Mouse (Mus musculus) small intestine, adult 2 months (tissue): ENCODE measurements at regions not wholly inside any gene's neighbourhood (a gene's known extent, or its start where the extent isn't known, plus 50 kb on each side); places are given as distances from the start of the nearest gene placed in this dataset.

ENCODE experiments used
- H3K27ac ChIP-seq: fragments of 200-500 bp; 2 replicates; pipeline ENCODE4 v1.5.1; 2012; ENCODE audit warnings: low read depth, low read length, control low read depth, inconsistent platforms; ENCODE audit not compliant: insufficient read depth
- H3K27me3 ChIP-seq: fragments of 200-500 bp; 2 replicates; pipeline ENCODE4 v1.6.1; 2012; ENCODE audit warnings: mild to moderate bottlenecking, moderate library complexity, low read length, inconsistent platforms; ENCODE audit not compliant: control insufficient read depth, insufficient read depth
- H3K36me3 ChIP-seq: fragments of 200-500 bp; 2 replicates; pipeline ENCODE4 v1.6.1; 2012; ENCODE audit warnings: mild to moderate bottlenecking, low read length, control low read depth, inconsistent platforms; ENCODE audit not compliant: control insufficient read depth, insufficient read depth
- H3K4me1 ChIP-seq: fragments of 200-500 bp; 2 replicates; pipeline ENCODE4 v1.6.1; 2012; ENCODE audit warnings: low read length, inconsistent platforms, mixed read lengths; ENCODE audit not compliant: control insufficient read depth, insufficient read depth, insufficient read length
- H3K4me3 ChIP-seq: fragments of 200-500 bp; 2 replicates; pipeline ENCODE4 v1.5.1; 2012; ENCODE audit warnings: low read depth, mild to moderate bottlenecking, control low read depth, inconsistent platforms, low read length, moderate library complexity
- CTCF ChIP-seq: fragments of 200-500 bp; IDR thresholded peaks from 2 replicates; pipeline ENCODE4 v1.5.1; 2012; ENCODE audit warnings: low read depth, mild to moderate bottlenecking, control low read depth, inconsistent platforms, low read length, moderate library complexity, mixed read lengths; ENCODE audit not compliant: insufficient replicate concordance, insufficient read length; ENCODE audit errors: extremely low read depth
- POLR2A ChIP-seq: fragments of 200-500 bp; IDR thresholded peaks from 2 replicates; pipeline ENCODE4 v1.6.1; 2012; ENCODE audit warnings: low read depth, mild to moderate bottlenecking, control low read depth, inconsistent platforms, low read length, moderate library complexity
- WGBS: fragments of 180-500 bp; shearing (Covaris S2); methylation state at CpG from one replicate; pipeline ENCODE4 v1.1.7; 2018; 5-methylcytosine and 5-hydroxymethylcytosine counted together

DNA sequence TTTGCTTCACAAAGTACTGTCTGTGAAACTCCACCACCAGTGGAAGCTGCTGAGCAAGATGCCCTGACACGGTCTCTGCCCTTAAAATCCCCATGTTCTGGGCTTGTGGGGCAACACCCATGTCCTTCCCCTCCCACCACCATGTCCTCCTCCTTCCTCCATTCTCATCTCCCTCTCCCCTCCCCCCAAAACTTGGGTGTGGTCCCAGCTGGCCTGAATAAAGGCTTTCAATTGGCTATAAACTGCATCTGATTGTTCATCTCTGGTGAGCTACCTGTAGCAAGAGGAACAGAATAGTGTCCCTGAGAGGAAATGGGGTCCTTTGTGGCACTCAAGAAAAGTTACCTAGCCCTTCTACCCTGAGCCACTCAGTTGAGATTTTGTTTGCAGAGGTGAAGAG is 91.8 kb downstream of the Slc16a9 start:
- H3K27ac ChIP-seq = no peak overlapping the region
- H3K4me1 ChIP-seq = no peaks in the 10 kb centered on the region
- H3K27me3 ChIP-seq = no peaks in the 10 kb centered on the region
- no peaks in the 10 kb centered on the region for H3K36me3 ChIP-seq
- 66% methylated on average over 1 of the region's 1 CpGs for WGBS
- no peak overlapping the region for H3K4me3 ChIP-seq
- TF ChIP-seq CTCF (no peak), POLR2A (no peak)

DNA sequence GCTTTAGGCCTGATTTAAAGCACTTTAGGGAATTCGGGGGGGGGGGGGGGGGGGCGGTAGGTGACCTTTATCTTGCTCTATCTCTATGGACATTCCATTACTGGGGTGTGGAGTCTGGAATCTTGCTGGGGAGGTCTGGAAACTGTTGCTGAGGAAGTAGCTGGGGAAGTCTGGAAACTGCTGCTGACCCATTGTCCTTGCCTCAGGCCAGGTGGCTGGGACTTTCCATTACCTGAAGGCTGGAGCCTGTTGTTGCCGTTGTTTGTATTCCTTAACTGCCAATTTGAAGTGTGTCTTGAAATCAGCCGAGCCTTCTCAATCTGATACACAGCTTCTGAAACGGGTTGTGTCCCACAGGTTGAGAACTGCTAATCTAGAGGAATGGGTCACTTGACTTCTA is 80.9 kb upstream of the Fam13c start:
- 55% methylated on average over 5 of the region's 5 CpGs for WGBS
- no peak overlapping the region for H3K27ac ChIP-seq
- TF ChIP-seq CTCF = no peak
- H3K27me3 ChIP-seq = no peaks in the 10 kb centered on the region
- H3K4me3 ChIP-seq = no peak overlapping the region
- H3K36me3 ChIP-seq = no peaks in the 10 kb centered on the region
- no peaks in the 10 kb centered on the region for H3K4me1 ChIP-seq

DNA sequence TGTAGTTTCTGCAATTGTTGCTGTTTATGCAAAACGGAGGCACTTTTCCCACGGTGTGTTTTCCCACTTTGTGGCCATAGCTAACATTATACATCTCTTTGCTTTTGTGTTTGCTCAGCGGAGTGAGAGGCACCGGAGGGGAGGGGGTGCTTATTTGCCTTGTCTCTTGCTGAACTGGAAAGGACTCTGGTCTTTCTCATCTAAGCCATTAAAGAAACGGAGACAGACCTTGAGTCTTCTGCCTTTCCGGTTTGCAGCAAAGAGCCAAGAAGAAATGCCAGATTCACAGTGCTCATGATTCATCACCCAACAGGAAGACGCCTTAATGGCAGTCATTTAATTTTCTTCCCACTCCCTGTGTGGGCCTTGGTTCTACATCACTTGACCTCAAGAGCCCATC is 80.4 kb upstream of the Fam13c start:
- Histone ChIP-seq H3K36me3 (no peaks in the 10 kb centered on the region), H3K27ac (no peak overlapping the region), H3K4me3 (no peak overlapping the region), H3K27me3 (no peaks in the 10 kb centered on the region), H3K4me1 (no peaks in the 10 kb centered on the region)
- 64% methylated on average over 7 of the region's 7 CpGs for WGBS
- TF ChIP-seq POLR2A (no peak), CTCF (no peak)

DNA sequence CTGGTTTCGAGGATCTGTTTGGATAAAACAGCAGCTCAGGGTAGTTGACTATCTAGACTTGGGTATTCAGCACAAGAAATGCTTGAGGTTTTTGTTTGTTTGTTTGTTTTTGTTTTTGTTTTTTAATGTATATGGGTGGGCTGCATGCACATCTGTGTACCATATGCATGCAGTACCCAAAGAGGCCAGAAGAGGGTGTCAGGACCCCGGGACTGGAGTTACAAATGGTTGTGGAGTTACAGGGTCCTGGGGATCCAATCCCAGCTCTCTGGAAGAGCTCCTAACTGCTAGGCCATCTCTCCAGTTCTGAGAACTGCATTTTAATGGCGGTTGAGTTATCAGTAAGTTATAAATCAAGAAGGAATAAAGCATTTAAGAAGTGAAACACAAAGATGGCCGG is 77.2 kb upstream of the Fam13c start:
- Histone ChIP-seq H3K36me3 (no peaks in the 10 kb centered on the region), H3K4me1 (no peaks in the 10 kb centered on the region), H3K27ac (no peak overlapping the region), H3K4me3 (no peak overlapping the region), H3K27me3 (no peaks in the 10 kb centered on the region)
- TF ChIP-seq POLR2A = no peak
- peak; percentile 12; the same call in 1 of the 2 replicates for TF ChIP-seq CTCF
- 70% methylated on average over 4 of the region's 4 CpGs for WGBS

DNA sequence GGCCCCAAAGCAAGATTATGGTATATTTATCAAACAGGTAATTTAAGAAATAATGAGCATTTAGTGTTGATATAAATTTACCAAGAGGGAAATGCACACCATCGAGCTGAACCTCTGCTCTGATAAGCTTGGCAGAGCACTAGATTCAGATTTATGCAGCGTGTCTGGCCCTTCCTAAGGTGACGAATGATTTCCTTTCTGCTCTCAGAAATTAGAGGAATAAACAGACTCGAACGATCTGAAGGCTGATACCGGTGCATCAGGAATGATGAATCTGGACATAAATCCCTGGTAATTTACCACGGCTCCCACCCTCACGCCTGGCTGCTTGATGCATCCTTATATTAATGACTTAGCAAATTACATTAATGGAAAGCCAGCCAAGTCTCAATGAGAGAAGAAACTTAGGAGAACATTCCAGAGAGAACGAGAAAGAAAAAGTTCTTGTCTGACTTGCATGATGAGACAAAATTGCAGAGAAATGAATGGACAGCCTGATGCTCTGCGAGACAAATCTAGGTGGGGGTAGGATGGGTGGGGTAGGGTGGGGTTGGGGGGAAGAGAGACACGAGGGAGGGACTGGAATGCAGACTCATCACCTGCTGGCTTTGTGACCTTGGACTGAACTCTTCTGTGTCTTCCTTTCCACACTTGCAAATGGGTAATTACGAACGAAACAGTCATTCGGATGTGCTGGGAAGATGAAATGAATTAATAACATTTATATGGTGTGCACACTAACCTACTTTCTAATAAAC is 75.9 kb upstream of the Fam13c start:
- Histone ChIP-seq H3K36me3 (no peaks in the 10 kb centered on the region), H3K27me3 (no peaks in the 10 kb centered on the region), H3K4me1 (no peaks in the 10 kb centered on the region), H3K4me3 (no peak overlapping the region), H3K27ac (no peak overlapping the region)
- TF ChIP-seq CTCF (no peak), POLR2A (no peak)
- 63% methylated on average over 14 of the region's 14 CpGs for WGBS

DNA sequence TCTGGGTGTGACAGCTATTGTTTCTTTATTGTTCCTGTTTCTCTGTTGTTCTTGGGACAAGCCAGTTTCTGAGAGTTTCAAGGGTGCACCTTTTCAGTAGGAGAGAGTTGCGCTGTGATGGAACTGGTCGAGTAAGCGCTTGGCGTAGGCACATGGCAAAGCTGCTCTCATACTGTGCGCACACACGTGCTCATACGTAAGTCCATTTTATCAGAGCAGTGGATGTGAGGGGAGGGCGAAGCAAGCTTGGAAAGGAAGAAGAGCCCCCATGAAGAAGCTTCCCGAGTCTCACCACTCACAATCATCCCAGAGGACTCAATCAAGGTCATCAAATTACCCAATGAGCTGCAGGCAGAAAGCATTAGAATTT is 75.3 kb upstream of the Fam13c start:
- 90% methylated on average over 9 of the region's 9 CpGs for WGBS
- Histone ChIP-seq H3K27me3 (no peaks in the 10 kb centered on the region), H3K4me3 (no peak overlapping the region), H3K27ac (no peak overlapping the region), H3K36me3 (no peaks in the 10 kb centered on the region), H3K4me1 (no peaks in the 10 kb centered on the region)
- TF ChIP-seq POLR2A (no peak), CTCF (no peak)

DNA sequence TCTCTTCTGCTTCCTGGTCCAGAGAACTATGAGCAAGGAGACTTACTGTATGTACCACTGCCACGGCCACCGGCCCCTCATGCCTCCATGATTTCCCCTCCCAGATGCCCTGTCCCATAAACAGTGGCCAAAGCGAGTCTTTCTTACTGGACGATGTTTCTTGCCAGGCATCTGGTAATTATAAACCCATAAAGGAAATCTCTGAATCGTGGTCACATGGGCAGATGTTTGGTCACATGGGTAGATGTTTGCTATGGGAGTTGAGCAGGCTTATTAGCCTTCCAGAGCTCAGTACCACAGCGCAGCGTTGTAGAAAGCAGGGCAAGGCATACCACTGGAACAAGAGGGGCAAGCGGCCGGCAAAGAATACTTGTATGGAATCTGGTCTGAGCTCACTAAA is 74.8 kb upstream of the Fam13c start:
- 76% methylated on average over 9 of the region's 9 CpGs for WGBS
- TF ChIP-seq CTCF (no peak), POLR2A (no peak)

More for the DNA sequence above, 74.8 kb upstream of the Fam13c start:
- H3K4me3 ChIP-seq = no peak overlapping the region
- no peaks in the 10 kb centered on the region for H3K36me3 ChIP-seq
- no peak overlapping the region for H3K27ac ChIP-seq
- H3K4me1 ChIP-seq = no peaks in the 10 kb centered on the region
- H3K27me3 ChIP-seq = no peaks in the 10 kb centered on the region
